Mouse (Mus musculus): ENCODE measurements at regions not wholly inside any gene's neighbourhood (a gene's known extent, or its start where the extent isn't known, plus 50 kb on each side); places are given as distances from the start of the nearest gene placed in this dataset.
A peak's percentile ranks its signal among the peaks of the same experiment; 100 is the strongest.

- Histone ChIP-seq H3K9ac (ENCODE audit: low read length) (no peak overlapping the region), H3K27me3 (replicated peaks; ENCODE audit: control insufficient read depth, insufficient read depth, low read length) (no peaks in the 10 kb centered on the region), H3K4me2 (ENCODE audit: low read length) (no peak overlapping the region), H3K27ac (ENCODE audit: low read depth, low read length) (no peak overlapping the region), H3K4me1 (ENCODE audit: control insufficient read depth, insufficient read depth, low read length) (no peaks in the 10 kb centered on the region), H3K36me3 (ENCODE audit: control insufficient read depth, insufficient read depth, low read length) (no peaks in the 10 kb centered on the region), H3K4me3 (ENCODE audit: low read depth, low read length) (no peak overlapping the region), H3K9me3 (replicated peaks; ENCODE audit: control insufficient read depth, low read length) (no peaks in the 10 kb centered on the region)
- DNase-seq (ENCODE audit: low spot score), result no peak
- no peak for ATAC-seq
- WGBS, result 40% methylated on average over 1 of the region's 1 CpGs
Measured at GRCm38 (mm10) chr15:56746698-56747097, 730.7 kb downstream of the Slc22a22 start.

- H3K4me1 ChIP-seq (ENCODE audit: control insufficient read depth, insufficient read depth, low read length), result no peaks in the 10 kb centered on the region
- H3K4me2 ChIP-seq (ENCODE audit: low read length), result no peak overlapping the region
- DNase-seq (ENCODE audit: low spot score), result peak; percentile 18
- no peak for ATAC-seq
- H3K9ac ChIP-seq (ENCODE audit: low read length), result no peak overlapping the region
- no peak overlapping the region for H3K4me3 ChIP-seq (ENCODE audit: low read depth, low read length)
- H3K9me3 ChIP-seq (replicated peaks; ENCODE audit: control insufficient read depth, low read length), result no peaks in the 10 kb centered on the region
- no peak overlapping the region for H3K27ac ChIP-seq (ENCODE audit: low read depth, low read length)
- 38% methylated on average over 4 of the region's 4 CpGs for WGBS
- H3K36me3 ChIP-seq (ENCODE audit: control insufficient read depth, insufficient read depth, low read length), result no peaks in the 10 kb centered on the region
- no peaks in the 10 kb centered on the region for H3K27me3 ChIP-seq (replicated peaks; ENCODE audit: control insufficient read depth, insufficient read depth, low read length)
Measured at GRCm38 (mm10) chr15:56744915-56745314, 732.5 kb downstream of the Slc22a22 start.

Measured in forebrain, embryonic 14.5 days (tissue).